Mouse (Mus musculus) testis, postnatal 14 days (tissue): Measurements from ENCODE around the gene Nme1.
"Not testable (repeated sequence)": the region's sequence is repeated elsewhere in the genome, so short reads cannot be mapped to it uniquely, and the experiment has no call there.

Experiments used
- DNase-seq: peaks from one replicate; pipeline ENCODE4 v3.0.0; 2021; ENCODE audit warnings: low spot score

Nme1 gene

DNA sequence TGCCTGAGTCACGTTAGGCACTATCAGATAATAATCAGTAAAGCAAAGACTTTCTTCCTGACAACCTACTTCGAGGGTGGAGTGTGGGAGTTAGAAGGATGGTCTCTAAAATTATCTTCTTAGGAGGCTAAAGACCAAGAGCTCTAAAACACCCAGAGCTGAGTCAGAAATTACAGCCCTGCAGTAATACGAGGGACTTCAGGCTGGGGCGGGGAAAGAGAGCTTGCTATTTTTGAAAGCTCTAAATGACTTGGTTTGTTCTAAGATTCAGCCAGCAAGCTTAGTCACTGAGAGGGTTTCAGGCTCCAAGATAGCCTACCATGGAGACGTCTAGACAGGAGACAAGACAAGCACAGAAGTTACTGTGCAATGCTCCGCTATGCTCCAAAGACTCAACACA is 2.9 kb downstream of the Nme1 start:
- DNase-seq = no peak

DNA sequence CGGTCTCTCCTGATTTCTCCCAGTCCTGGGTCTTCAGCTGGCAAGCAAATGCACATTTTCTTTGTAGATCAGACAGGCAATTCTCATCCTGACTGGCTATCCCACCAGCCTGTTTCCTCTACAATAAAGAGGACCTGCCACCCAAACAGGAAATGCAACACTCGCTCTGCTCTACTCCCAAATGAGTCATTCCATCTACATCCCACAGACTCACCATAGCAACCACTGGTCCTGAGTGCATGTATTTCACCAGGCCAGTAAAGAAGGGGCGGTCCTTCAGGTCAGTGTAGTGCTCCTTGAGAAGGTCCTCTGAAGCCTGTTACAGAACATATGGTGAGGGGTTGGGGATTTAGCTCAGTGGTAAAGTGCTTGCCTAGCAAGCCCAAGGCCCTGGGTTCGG is 5.3 kb downstream of the Nme1 start:
- DNase-seq = no peak

DNA sequence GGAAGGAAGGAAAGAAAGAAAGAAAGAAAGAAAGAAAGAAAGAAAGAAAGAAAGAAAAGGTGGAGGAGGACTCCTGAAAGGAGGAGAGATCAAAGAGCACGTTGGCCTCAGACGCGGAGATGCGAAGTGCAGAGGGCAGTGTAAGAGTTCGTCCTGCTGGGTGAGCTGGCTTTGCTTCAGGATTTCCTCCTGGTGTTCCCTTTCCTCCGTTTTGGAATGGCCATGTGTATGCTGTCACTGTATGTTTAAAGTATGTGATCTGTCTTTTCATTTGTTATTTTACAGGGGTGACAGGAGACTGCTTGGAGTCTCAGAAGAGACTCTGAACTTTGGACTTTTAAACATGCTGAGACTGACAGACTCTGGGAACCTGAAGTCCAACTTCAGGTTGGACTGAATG is 6.8 kb downstream of the Nme1 start:
- DNase-seq = no peak

- no peak for DNase-seq
Measured at GRCm38 (mm10) chr11:93957746-93958145, 10.6 kb downstream of the Nme1 start.

DNA sequence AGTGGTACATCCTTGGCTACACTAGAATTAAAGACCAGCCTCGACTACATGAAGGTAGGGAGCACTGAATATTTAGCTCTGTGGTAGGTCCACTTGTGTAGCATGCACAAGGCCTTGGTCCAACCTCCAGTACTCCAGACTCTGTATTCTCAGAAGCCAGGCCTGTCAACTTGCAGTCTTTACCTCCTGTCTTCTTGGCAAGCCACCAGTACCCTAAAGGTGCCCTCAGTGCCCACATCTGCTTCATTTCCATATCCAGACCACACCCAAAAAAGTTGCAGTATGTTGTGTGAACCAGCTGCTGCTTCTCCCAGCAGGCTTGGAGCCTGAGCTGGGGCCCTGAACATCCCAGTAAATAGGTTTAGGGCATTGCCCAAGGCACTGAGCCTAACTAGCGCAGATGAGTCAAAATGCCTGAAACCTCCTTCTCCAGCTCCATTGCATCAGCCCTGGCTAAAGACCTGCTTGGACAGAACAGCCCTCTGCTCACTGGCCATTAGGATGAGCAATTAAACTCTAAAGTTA is 11.2 kb downstream of the Nme1 start:
- DNase-seq = no peak

- DNase-seq = no peak
Measured at GRCm38 (mm10) chr11:93956159-93956558, 12.2 kb downstream of the Nme1 start, which contains the start of gene Nme2. Gene Nme2, minus strand, starts transcription at chr11:93956259.

DNA sequence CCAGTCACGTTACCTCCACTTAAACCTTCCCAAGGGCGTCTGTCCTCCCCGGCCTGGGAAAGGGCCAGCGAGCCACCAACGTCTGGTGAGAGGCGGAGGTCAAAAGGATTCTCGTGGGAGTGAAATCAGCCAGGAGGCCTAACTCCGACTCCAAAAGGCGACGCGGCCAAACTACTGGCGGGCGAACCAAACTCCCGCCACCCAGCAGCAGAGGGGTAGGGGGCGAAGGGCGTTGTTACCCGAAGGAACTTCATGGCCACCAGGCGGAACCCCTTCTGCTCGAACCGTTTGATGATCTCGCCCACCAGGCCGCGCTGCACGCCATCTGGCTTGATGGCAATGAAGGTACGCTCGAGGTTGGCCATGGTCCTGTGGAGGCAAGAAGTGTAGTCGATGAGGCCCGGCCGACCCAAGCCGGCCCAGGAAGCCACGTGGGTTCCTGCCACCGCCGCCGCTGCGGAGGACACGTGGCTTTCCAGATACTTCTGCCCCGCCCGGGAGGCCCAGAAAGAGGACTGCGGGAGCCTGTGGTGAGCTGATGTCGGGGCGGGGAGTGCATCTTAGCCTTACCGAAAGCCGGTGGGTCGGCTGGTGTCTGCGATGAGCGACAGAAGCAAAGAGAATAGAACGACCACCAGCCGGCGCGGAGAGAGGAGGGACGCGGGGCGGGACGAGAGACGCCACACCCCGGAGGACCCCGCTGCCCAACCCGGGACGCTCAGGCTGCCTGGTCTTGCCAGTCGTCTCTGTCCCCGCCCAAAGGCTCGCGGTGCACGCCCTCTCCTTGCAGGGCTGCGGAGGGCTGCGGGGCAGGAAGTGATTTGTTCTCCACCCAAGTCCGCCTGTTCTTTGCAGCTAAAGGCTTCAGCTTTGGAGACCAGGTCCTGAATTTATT is 12.8 kb downstream of the Nme1 start:
- peak; percentile 91 for DNase-seq

DNA sequence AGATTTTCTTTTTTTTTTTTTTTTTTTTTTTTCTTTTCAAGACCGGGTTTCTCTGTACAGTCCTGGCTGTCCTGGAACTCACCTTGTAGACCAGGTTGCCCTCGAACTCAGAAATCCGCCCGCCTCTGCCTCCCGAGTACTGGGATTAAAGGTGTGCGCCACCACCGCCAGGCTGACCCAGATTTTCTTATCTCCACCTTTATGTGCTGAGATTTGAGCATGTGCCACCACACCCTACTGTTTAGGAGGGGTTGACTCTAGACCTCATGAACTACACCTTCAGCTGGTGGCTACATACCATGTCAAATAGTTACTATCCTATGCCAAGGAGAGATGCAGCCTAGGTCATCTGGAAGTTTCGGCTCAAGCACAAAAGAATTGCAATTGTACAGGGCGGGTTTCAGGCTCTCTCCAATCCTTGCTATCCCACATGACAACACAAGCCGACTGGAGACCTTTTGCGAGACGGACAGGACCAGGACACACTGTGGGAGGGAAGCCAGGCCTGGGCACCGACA is 13.5 kb downstream of the Nme1 start:
- no peak for DNase-seq

DNA sequence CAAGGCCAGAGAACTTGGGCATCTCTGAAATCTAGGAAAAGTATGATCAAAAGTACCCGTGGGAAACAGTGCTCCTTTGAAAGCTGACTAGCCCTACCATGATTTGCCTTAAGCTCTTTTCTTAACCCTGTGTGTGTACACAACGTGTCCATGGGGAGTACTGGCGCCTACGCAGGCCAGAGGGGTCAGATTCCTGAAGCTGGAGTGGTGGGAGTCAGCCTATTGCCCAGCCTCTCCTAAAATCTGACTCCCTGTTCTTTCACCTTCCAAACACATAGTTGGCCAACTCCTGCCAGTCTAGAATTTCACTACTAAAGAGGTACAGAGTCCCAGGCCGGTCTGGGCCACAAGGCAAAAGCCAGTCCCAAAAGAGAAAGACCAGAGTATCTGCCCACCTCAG is 15.9 kb downstream of the Nme1 start:
- DNase-seq = no peak

- DNase-seq = no peak
Measured at GRCm38 (mm10) chr11:93950045-93950444, 18.3 kb downstream of the Nme1 start.

GRCm38 (mm10) chr11:93948887-93949567 is 19.3 kb downstream of the Nme1 start:
- DNase-seq = no peak

- no peak for DNase-seq
Measured at GRCm38 (mm10) chr11:93944986-93945385, 23.3 kb downstream of the Nme1 start.

DNA sequence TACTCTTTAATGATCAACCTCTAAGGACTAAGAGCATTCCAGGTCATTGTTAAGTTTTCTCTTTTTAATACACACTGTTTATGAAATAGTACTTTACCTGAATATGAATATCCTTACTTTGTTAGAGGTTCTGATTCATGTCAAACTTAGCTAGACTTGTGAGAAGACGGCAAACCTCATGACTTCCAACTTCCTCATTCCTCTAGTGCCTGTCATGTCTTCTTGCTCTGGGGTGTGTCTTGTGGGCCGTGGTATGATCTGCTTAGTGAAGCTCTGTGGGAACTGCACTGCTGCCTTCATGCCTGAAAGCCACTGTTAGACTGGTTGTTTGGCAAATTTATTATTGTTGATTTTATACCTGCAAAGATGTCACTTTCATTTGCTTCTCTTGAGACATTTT is 27.4 kb downstream of the Nme1 start:
- no peak for DNase-seq

- no peak for DNase-seq
Measured at GRCm38 (mm10) chr11:93929106-93929505, 39.2 kb downstream of the Nme1 start.

GRCm38 (mm10) chr11:93915019-93915418 is 53.3 kb downstream of the Nme1 start:
- not testable (repeated sequence) for DNase-seq

GRCm38 (mm10) chr11:93911603-93912002 is 56.7 kb downstream of the Nme1 start:
- no peak for DNase-seq

DNA sequence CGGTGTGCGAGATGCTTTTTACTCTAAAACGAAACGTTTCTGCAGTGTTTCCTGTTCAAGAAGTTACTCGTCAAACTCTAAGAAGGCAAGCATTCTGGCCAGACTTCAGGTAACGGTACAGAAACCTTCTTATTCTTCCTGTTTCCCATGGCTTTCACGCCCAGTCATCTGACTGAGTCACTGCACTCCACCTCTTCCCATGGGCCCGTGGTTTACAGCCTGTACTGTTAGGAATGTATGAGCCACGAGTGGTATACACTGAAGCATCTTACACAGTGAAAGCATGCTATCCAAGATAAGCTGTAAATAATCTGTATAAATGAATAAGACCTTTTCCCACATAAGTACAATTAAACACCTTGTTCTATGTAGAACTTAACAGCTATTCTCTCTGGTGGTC is 59.5 kb downstream of the Nme1 start:
- DNase-seq = no peak

GRCm38 (mm10) chr11:93907839-93908238 is 60.5 kb downstream of the Nme1 start:
- DNase-seq = no peak
